Mouse (Mus musculus) midbrain, embryonic 10.5 days (tissue): ENCODE measurements around the gene Trim24. TPM values are rescaled to one million over a fixed set of nuclear protein-coding genes. Genes with fewer than 3 reads are reported as not detected.

ENCODE experiments used
- DNase-seq: peaks from one replicate; pipeline ENCODE4 v3.0.0-alpha.2; 2017; ENCODE audit warnings: low spot score
- H3K27ac ChIP-seq: fragments of 300-500 bp; sonication (generic); replicated peaks from 2 replicates; pipeline ENCODE4 v1.5.1; 2016; ENCODE audit warnings: mild to moderate bottlenecking
- H3K27me3 ChIP-seq: fragments of 300-500 bp; sonication (generic); 2 replicates; pipeline ENCODE4 v1.6.1; 2016; ENCODE audit warnings: low read depth, mild to moderate bottlenecking; ENCODE audit not compliant: poor library complexity, severe bottlenecking
- H3K36me3 ChIP-seq: fragments of 300-500 bp; sonication (generic); 2 replicates; pipeline ENCODE4 v1.6.1; 2016; ENCODE audit warnings: mild to moderate bottlenecking, moderate library complexity
- H3K4me1 ChIP-seq: fragments of 300-500 bp; sonication (generic); 2 replicates; pipeline ENCODE4 v1.6.1; 2016
- H3K4me3 ChIP-seq: fragments of 300-500 bp; sonication (generic); 2 replicates; pipeline ENCODE4 v1.5.1; 2016; ENCODE audit warnings: mild to moderate bottlenecking, moderate library complexity
- H3K9me3 ChIP-seq: fragments of 300-500 bp; sonication (generic); replicated peaks from 2 replicates; pipeline ENCODE4 v1.6.1; 2016; ENCODE audit warnings: mild to moderate bottlenecking
- WGBS: fragments of 180-500 bp; shearing (Covaris S2); methylation state at CpG from one replicate; pipeline ENCODE4 v1.1.7; 2016; 5-methylcytosine and 5-hydroxymethylcytosine counted together
- polyA plus RNA-seq: library from polyadenylated mRNA; unstranded; fragments of >200 nt; fragmentation: Nextera tagmentation; extraction: Ambion mirVana; gene quantifications from 2 replicates; pipeline ENCODE4 v1.2.1, GENCODE M21; 2016

Gene Trim24
- polyA plus RNA-seq, 1 experiment from 2014 or later: 21.5 TPM

DNA sequence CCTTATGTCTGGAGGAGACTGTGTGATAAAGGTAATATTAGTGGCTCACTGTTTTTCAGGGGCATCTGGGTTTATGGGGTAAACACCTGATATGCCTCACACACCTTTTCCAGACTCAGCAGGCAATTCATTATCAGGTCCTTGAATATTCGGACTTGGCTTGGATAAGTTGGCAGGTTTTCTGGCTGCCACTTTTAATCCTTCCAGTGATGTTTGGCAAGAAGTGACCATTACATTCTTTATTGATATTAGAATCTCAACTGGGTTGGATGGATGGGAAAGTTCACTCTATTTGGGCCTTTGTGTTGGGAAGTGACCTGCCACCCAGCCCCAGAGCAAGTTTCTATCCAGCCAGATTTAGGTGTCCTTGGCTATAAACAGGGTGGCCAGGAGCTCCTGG is 7.6 kb downstream of the Trim24 start:
- no peaks in the 10 kb centered on the region for H3K27me3 ChIP-seq
- 91% methylated on average over 1 of the region's 1 CpGs for WGBS
- H3K4me1 ChIP-seq: no peaks in the 10 kb centered on the region
- peaks cover 96% of the 10 kb centered on the region for H3K36me3 ChIP-seq
- H3K27ac ChIP-seq: no peak overlapping the region
- H3K9me3 ChIP-seq: peaks cover 94% of the 10 kb centered on the region
- no peak for DNase-seq
- no peak overlapping the region for H3K4me3 ChIP-seq

DNA sequence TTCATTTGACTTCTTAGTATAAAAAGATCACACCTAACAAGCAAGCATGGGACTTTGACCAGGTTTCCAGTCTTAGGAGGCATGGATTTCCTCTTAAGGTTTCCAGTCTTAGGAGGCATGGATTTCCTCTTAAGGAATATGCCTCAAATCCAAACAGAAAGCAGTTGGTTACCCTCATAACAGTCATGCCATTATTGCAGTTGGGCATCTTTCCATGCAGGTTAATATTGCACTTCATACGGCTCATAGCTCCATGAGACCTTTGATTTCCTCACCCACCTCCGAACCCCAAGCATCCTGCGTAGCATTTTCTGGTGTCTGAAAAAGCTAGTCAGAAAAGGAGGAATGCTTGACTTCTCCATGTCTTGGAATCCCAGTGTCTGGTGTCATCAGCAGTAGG is 10.0 kb downstream of the Trim24 start:
- 97% methylated on average over 3 of the region's 3 CpGs for WGBS
- Histone ChIP-seq H3K36me3 (peaks cover 95% of the 10 kb centered on the region), H3K27ac (no peak overlapping the region), H3K4me1 (no peaks in the 10 kb centered on the region), H3K4me3 (no peak overlapping the region), H3K27me3 (no peaks in the 10 kb centered on the region), H3K9me3 (peaks cover 88% of the 10 kb centered on the region)
- DNase-seq: no peak

DNA sequence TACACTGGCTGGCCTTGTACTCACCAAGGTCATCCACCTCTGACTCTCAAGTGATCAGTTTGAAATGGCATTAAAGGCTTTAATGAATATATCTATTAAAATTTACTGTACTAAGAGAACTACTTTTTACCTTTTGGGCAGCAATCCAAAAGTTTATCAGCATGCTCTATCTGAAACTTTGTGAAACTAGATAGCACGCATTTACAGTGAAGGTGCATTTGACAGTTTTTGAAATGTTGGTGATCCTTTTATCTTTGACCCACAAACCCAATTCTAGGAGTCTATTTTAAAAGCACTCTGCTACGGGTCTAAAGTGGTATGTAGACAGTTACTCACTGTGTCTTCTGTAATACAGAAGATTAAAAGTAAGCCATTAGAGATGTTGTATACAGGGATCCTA is 23.0 kb downstream of the Trim24 start:
- H3K9me3 ChIP-seq: peaks cover 48% of the 10 kb centered on the region
- WGBS: 96% methylated on average over 2 of the region's 2 CpGs
- peaks cover 55% of the 10 kb centered on the region for H3K36me3 ChIP-seq
- no peak overlapping the region for H3K4me3 ChIP-seq
- DNase-seq: no peak
- H3K27me3 ChIP-seq: no peaks in the 10 kb centered on the region
- H3K27ac ChIP-seq: no peak overlapping the region
- H3K4me1 ChIP-seq: no peaks in the 10 kb centered on the region

DNA sequence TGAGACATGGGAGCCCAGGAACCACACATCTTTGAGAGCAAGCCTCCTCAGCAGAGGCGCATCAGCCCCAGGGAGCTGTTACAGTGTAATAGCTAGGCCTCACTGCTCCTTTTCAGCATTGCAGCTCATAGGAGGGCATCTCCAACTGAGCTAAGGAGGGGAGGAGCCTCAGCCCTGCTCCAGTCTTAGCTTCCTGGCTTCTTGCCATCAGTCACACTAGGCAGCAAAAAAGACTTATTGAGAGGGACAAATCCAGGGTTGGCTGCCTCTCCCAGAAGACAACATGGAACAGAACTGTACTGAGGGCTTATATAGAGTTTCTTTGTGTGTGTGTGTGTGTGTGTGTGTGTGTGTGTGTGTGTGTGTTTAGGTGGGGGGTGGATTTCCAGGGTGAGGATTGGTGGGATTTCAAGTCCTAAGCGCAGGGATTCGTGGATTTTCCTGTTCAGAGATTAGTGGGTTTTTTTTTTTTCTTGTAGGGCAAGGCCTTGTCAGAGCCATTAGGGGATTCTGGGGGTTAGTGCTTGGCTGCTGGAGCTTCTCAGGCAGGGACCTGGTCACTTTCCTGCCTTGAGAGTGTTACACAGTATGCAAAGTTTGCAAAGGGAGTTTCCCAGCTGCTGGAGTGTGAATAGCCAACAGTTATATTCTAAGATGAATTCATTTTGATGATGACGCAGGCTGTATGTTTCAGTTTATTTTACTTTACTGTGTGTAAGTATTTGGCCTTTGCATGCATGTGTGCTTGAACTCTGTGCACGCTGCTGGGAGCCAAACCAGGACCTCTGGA is 25.2 kb downstream of the Trim24 start:
- peaks cover 44% of the 10 kb centered on the region for H3K36me3 ChIP-seq
- DNase-seq: no peak
- no peaks in the 10 kb centered on the region for H3K27me3 ChIP-seq
- H3K4me3 ChIP-seq: no peak overlapping the region
- no peaks in the 10 kb centered on the region for H3K4me1 ChIP-seq
- H3K9me3 ChIP-seq: peaks cover 40% of the 10 kb centered on the region
- WGBS: 88% methylated on average over 5 of the region's 5 CpGs
- no peak overlapping the region for H3K27ac ChIP-seq

DNA sequence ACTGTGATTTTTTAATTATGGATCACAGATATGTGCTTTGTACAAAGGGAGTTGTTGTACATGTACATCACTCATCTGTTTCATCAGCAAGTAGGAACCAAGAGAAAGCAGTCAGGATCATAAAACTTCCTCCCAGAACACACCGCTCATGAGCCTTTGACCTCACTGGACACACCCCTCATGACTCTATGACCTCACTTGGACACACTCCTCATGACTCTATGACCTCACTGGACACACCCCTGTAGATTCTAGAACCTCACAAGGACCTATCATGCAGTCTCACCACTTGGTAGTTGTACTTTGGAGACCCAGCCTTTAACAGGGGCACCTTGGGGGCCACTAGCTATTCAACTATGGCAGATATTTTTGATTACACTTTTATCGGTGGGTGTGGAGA is 29.6 kb downstream of the Trim24 start:
- 96% methylated on average over 2 of the region's 2 CpGs for WGBS
- H3K4me1 ChIP-seq: no peaks in the 10 kb centered on the region
- H3K27me3 ChIP-seq: no peaks in the 10 kb centered on the region
- peaks cover 54% of the 10 kb centered on the region for H3K36me3 ChIP-seq
- H3K9me3 ChIP-seq: 0 out of 2 replicates have a peak, but pooled peaks cover 10% of the 10 kb centered on the region
- no peak for DNase-seq
- no peak overlapping the region for H3K4me3 ChIP-seq
- no peak overlapping the region for H3K27ac ChIP-seq

DNA sequence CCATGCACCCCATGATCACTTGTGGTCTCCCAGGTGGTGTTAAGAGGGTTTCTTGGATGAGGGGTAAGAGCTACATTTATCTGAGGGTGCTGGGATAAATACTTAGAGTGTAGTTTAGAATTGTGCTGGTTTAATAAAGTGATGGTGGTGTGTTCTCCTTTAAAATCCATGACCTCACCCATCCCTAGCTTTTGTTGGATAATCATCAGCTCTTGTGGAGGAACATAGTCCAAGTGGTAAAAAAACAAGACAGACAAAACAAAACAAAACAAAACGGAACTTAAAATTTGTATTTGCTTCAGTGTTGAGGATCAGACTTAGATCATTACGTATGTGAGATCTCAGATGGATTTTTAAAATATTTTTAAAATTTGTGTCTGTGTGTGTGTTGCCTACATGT is 31.2 kb downstream of the Trim24 start:
- 94% methylated on average over 2 of the region's 2 CpGs for WGBS
- H3K9me3 ChIP-seq: peaks cover 19% of the 10 kb centered on the region; the same call in 1 of the 2 replicates
- H3K36me3 ChIP-seq: peaks cover 70% of the 10 kb centered on the region
- DNase-seq: no peak
- no peaks in the 10 kb centered on the region for H3K27me3 ChIP-seq
- no peak overlapping the region for H3K27ac ChIP-seq
- H3K4me1 ChIP-seq: no peaks in the 10 kb centered on the region
- no peak overlapping the region for H3K4me3 ChIP-seq

DNA sequence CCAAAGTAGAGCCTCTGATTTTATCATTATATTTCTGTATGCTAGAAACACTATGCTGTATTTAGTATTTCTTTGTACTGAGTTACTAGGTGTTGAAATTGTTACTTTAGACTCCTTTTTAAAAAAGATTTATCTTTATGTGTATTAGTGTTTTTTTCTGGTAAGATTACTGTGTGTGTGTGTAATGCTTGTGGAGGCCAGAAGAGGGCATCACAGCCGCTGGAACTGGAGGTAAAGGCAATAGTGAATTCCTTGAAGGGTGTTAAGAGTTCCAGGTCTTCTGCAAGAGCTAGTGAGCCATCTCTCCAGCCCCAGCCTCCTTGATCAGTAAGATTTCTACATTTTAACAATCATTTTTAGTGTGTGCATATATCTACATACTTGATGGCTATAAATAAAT is 33.2 kb downstream of the Trim24 start:
- Histone ChIP-seq H3K27ac (no peak overlapping the region), H3K36me3 (peaks cover 77% of the 10 kb centered on the region), H3K4me1 (no peaks in the 10 kb centered on the region), H3K9me3 (peaks cover 19% of the 10 kb centered on the region; the same call in 1 of the 2 replicates), H3K27me3 (no peaks in the 10 kb centered on the region), H3K4me3 (no peak overlapping the region)
- WGBS: 85% methylated on average over 1 of the region's 1 CpGs
- DNase-seq: no peak

DNA sequence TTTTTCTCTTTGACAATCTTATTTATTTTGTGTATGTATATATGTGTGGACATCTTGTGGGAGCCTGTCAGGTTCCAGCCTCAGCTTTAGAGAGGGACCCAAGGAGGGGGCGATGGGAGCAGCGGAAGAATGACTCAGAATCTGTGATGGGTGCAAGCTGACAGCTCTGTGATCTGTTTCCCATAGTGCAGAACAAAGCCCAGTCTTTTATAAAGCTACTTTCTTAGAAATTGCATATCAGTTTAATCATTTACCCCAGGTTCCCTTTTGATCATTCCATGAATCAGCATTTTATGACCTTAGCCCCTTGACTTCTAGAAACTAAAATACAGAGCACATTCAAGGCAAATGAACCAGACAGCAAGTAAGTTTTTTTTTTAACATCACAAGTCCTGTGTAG is 42.9 kb downstream of the Trim24 start:
- 95% methylated on average over 2 of the region's 2 CpGs for WGBS
- Histone ChIP-seq H3K4me1 (no peaks in the 10 kb centered on the region), H3K36me3 (peaks cover 93% of the 10 kb centered on the region), H3K27ac (no peak overlapping the region), H3K4me3 (no peak overlapping the region), H3K27me3 (no peaks in the 10 kb centered on the region), H3K9me3 (0 out of 2 replicates have a peak, but pooled peaks cover 5% of the 10 kb centered on the region)
- no peak for DNase-seq

DNA sequence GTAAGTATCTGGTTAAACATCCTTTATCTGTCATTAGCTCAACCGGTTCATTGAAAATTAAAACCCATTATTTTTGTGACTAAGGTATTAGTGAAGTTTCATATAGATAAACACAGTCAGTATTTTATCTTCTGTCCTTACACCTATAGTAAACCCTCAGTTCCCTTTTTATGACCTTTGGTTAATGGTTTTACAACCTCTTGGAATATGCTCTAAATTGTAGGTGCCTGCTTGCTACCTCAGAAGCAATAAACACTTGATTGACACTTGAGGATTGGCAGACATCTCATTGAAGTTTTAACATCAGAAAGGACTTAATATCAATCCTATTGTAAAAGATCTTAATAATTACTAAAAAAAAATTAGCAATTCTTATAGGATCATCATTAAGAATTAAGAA is 54.5 kb downstream of the Trim24 start:
- Histone ChIP-seq H3K36me3 (peaks cover 95% of the 10 kb centered on the region), H3K27me3 (no peaks in the 10 kb centered on the region), H3K9me3 (no peaks in the 10 kb centered on the region), H3K4me1 (no peaks in the 10 kb centered on the region), H3K27ac (no peak overlapping the region), H3K4me3 (no peak overlapping the region)
- no peak for DNase-seq
- WGBS: 97% methylated on average over 1 of the region's 1 CpGs

DNA sequence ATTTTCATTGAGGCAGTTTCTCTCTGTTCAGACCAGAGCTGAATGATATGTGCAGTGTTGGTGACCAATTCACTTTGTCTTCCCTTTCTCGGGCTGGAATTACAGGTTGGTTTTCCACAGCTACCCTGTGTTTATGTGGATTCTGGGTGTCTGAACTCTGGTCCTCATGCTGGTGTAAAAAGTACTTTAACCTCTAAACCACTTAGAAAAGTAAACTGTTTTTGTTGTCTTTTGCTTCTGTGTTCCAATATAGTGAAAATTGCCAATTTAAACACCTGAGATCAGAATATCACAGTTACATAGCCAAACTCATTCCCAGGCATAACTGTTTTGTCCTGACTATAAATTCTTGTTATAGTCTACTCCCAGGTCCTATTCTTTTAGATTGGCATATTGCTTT is 56.1 kb downstream of the Trim24 start:
- Histone ChIP-seq H3K27me3 (no peaks in the 10 kb centered on the region), H3K4me3 (no peak overlapping the region), H3K4me1 (no peaks in the 10 kb centered on the region), H3K9me3 (no peaks in the 10 kb centered on the region), H3K27ac (no peak overlapping the region), H3K36me3 (peaks cover 97% of the 10 kb centered on the region)
- DNase-seq: no peak
- 94% methylated on average over 1 of the region's 1 CpGs for WGBS

DNA sequence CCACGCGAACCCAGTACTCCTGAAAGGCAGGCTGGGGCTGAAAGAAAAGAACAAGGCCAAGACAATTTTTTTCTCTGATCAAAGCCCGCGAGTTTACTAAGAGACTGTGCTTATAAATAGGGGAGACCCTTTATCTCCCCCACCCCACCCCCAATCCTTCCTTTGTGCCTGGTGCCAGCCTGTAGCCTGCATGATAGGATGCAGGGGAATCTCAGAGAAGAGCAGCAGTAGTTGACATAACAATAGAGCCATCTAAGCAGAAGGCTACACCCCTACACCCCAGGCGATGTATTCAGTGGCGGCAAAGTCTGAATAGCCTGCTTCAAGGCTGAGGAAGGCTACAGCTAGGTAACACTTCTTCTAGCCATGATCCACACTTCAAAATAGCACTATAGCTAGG is 65.9 kb downstream of the Trim24 start:
- Histone ChIP-seq H3K4me1 (peaks cover 29% of the 10 kb centered on the region), H3K9me3 (no peaks in the 10 kb centered on the region), H3K27me3 (no peaks in the 10 kb centered on the region), H3K36me3 (peaks cover 64% of the 10 kb centered on the region), H3K4me3 (no peak overlapping the region), H3K27ac (peak overlapping the region; percentile 66)
- 19% methylated on average over 6 of the region's 6 CpGs for WGBS
- peak; percentile 57 for DNase-seq

DNA sequence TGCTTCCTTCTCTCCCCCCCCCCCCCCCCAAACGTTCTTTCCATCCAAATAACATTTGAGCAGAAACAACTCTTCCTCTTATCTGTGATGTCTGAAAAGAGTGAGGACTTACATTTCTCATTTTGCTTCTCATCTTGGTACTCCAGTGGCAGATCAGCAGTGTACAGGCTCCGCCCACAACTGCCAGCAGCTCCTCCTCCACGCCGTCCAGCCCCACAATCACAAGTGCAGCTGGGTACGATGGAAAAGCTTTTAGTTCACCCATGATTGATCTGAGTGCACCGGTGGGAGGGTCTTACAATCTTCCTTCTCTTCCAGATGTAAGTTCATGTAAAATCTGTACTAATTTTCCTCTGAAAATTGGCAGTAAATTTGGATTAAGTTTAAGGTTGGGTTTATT is 80.7 kb downstream of the Trim24 start:
- H3K4me3 ChIP-seq: no peak overlapping the region
- peaks cover 98% of the 10 kb centered on the region for H3K36me3 ChIP-seq
- no peaks in the 10 kb centered on the region for H3K4me1 ChIP-seq
- no peak for DNase-seq
- WGBS: 89% methylated on average over 6 of the region's 6 CpGs
- H3K9me3 ChIP-seq: no peaks in the 10 kb centered on the region
- H3K27ac ChIP-seq: no peak overlapping the region
- no peaks in the 10 kb centered on the region for H3K27me3 ChIP-seq

DNA sequence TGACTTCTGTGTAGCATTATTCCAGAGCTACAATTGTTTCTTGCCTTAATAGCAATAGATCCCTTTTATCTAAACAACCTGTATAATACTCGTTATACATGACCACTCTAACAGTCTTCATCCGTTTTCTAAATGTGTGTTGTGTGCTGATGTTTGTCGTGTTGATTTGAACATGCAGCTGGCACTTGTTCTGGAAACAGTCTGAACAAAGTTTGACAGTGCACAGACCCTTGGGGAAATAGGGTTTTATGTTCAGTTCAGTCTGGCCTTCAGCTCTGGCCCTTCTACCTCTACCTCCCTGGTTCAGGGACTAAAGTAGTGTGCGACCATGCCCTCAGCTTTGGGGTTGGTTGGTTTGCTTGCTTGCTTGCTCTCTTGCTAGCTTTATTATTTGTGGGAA is 96.8 kb downstream of the Trim24 start:
- Histone ChIP-seq H3K27me3 (no peaks in the 10 kb centered on the region), H3K27ac (no peak overlapping the region), H3K4me1 (no peaks in the 10 kb centered on the region), H3K36me3 (peaks cover 94% of the 10 kb centered on the region), H3K4me3 (no peak overlapping the region), H3K9me3 (no peaks in the 10 kb centered on the region)
- DNase-seq: no peak
- 95% methylated on average over 4 of the region's 4 CpGs for WGBS
